23 mouse cellular contexts compared by ENCODE assay signal in the genomic region with DNA sequence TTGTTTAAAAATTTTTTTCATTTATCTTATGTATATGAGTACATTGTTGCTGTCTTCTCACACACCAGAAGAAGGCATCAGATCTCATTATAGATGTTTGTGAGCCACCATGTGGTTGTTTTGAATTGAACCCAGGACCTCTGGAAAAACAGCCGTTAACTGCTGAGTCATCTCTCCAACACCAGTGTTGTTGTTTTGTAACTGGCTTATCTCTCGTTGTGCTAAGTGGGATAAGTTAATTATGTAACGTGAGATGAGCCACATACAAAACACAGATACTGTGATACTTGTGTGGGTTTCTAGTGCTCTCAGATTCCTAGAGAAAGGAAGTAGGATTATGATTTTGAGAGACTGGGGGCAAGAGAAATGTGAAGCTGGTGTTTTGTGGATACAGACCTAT. TPM values are rescaled to one million over a fixed set of nuclear protein-coding genes. Genes with fewer than 3 reads are reported as not detected.
DNase-seq lines count a peak whose midpoint lies in the region; ATAC-seq and TF ChIP-seq lines count a peak whose summit lies in the region.
"Had no signal": no experiment of that assay in that cellular context is flagged by ENCODE, and none has a peak within 500 bp of the region (broad histone marks: within the 10 kb centered on the region; RNA-seq: fewer than 3 reads in every experiment).

No protein-coding gene starts in this region.

- no peaks in the 10 kb centered on the region for H3K27me3 ChIP-seq in liver, embryonic 12.5 days (replicated peaks)
- no peaks in the 10 kb centered on the region for H3K27me3 ChIP-seq in MEL (ENCODE audit: control insufficient read depth in 1 of 2, insufficient read depth in 2 of 2, low read length in 2 of 2)
- H3K27me3 ChIP-seq: forebrain, embryonic 13.5 days had no signal

- no peak; a peak in 1 of 6 replicates for TF ChIP-seq CTCF in MEL (IDR thresholded peaks at IDR 0.05 in 2 of 3, conservative IDR thresholded peaks at IDR 0.05 in 1 of 3; ENCODE audit: control insufficient read depth in 1 of 3, insufficient read depth in 1 of 3, low read depth in 2 of 3, low read length in 3 of 3, poor library complexity in 1 of 3, severe bottlenecking in 1 of 3)

- no peak for TF ChIP-seq POLR2A in MEL (IDR thresholded peaks at IDR 0.05; ENCODE audit: control insufficient read depth in 1 of 2, insufficient read depth in 1 of 2, low read depth in 1 of 2, low read length in 2 of 2, poor library complexity in 1 of 2)

- no peak for TF ChIP-seq RAD21 in MEL (IDR thresholded peaks at IDR 0.05; ENCODE audit: low read depth, low read length)

- WGBS in liver, embryonic 12.5 days (ENCODE audit: insufficient replicate concordance) = 15% methylated on average over 3 of the region's 3 CpGs

- H3K36me3 ChIP-seq in liver, embryonic 12.5 days = no peaks in the 10 kb centered on the region
- H3K36me3 ChIP-seq in MEL (ENCODE audit: control insufficient read depth in 1 of 2, insufficient read depth in 2 of 2, low read length in 2 of 2) = no peaks in the 10 kb centered on the region
- H3K36me3 ChIP-seq: forebrain, embryonic 10.5 days; G1E; heart, embryonic 10.5 days had no signal

- ATAC-seq in liver, embryonic 12.5 days = peak; percentile 44; the same call in 1 of the 2 replicates
- ATAC-seq in megakaryocyte-erythroid progenitor cell, adult 5-6 weeks (replicated peaks; ENCODE audit: low FRiP score, low TSS enrichment, poor library complexity, severe bottlenecking) = 0 out of 2 replicates have a peak, but pooled peaks have one; percentile 53
- ATAC-seq: CD4-positive, CD25-positive, alpha-beta regulatory T cell, adult 4 months; forebrain, embryonic 13.5 days; forebrain, embryonic 16.5 days; hindbrain, postnatal 0 days had no signal

- no peaks in the 10 kb centered on the region for H3K79me2 ChIP-seq in MEL (ENCODE audit: control insufficient read depth, insufficient read depth, low read length, poor library complexity)

- no peak overlapping the region for H3K27ac ChIP-seq in liver, embryonic 12.5 days
- no peak overlapping the region for H3K27ac ChIP-seq in MEL (ENCODE audit: control insufficient read depth, low read depth, low read length)
- H3K27ac ChIP-seq: forebrain, embryonic 10.5 days; forebrain, embryonic 13.5 days; heart, adult 2 months; heart, embryonic 10.5 days; hindbrain, embryonic 14.5 days; hindbrain, postnatal 0 days had no signal

- no peak overlapping the region for H3K4me2 ChIP-seq in liver, embryonic 12.5 days
- H3K4me2 ChIP-seq: forebrain, embryonic 13.5 days; hindbrain, embryonic 14.5 days had no signal

- H3K9me3 ChIP-seq in liver, embryonic 12.5 days (replicated peaks) = no peaks in the 10 kb centered on the region
- H3K9me3 ChIP-seq in MEL (replicated peaks; ENCODE audit: insufficient read depth, low read length) = no peaks in the 10 kb centered on the region
- H3K9me3 ChIP-seq: forebrain, embryonic 10.5 days; forebrain, embryonic 13.5 days; G1E; heart, embryonic 10.5 days had no signal

- no peak for TF ChIP-seq EP300 in MEL (IDR thresholded peaks at IDR 0.05; ENCODE audit: low read depth in 1 of 2, low read length in 2 of 2)

- H3K9ac ChIP-seq in liver, embryonic 12.5 days = no peak overlapping the region
- H3K9ac ChIP-seq in MEL (ENCODE audit: control insufficient read depth, low read depth, low read length, poor library complexity, severe bottlenecking) = no peak overlapping the region
- H3K9ac ChIP-seq: forebrain, embryonic 13.5 days; hindbrain, embryonic 14.5 days had no signal

- intact Hi-C loops in heart, postnatal 25 days (cut with DNase I) = no loop called here

- H3K4me1 ChIP-seq in liver, embryonic 12.5 days = peaks cover 18% of the 10 kb centered on the region
- H3K4me1 ChIP-seq in MEL (ENCODE audit: control insufficient read depth in 1 of 2, insufficient read depth in 2 of 2, low read length in 2 of 2) = no peaks in the 10 kb centered on the region; a peak in 1 of 4 replicates
- H3K4me1 ChIP-seq: heart, embryonic 10.5 days had no signal

- DNase-seq in liver = no peak
- DNase-seq in MEL (ENCODE audit: low read depth, low spot score) = peak; percentile 8
- DNase-seq in yolk sac, embryonic 10.5 days (ENCODE audit: low spot score) = no peak
- DNase-seq in heart, postnatal 25 days (ENCODE audit: low spot score) = no peak
- DNase-seq: adrenal gland, adult 2 months; adrenal gland, postnatal 14 days; cerebellum, adult 11-12 months; cerebellum, adult 8-10 months; cerebellum, postnatal 14 days; gastrocnemius, postnatal 10 days; gastrocnemius, postnatal 36 days; heart, adult 2 months; heart, postnatal 4 days had no signal

- no peak overlapping the region for H3K4me3 ChIP-seq in liver, embryonic 12.5 days
- no peak overlapping the region for H3K4me3 ChIP-seq in MEL (ENCODE audit: control insufficient read depth in 1 of 2, insufficient read depth in 1 of 2, low read depth in 2 of 2, low read length in 2 of 2)
- H3K4me3 ChIP-seq: forebrain, embryonic 10.5 days; forebrain, embryonic 13.5 days; heart, adult 2 months; heart, embryonic 10.5 days had no signal

TF ChIP-seq in MEL, 35 proteins besides CTCF, POLR2A, EP300 and RAD21:
- TF ChIP-seq USF2 (IDR thresholded peaks at IDR 0.05; ENCODE audit: borderline replicate concordance in 1 of 2, insufficient read depth in 1 of 2, low read depth in 1 of 2, low read length in 2 of 2) (no peak), GABPA (IDR thresholded peaks at IDR 0.05; ENCODE audit: low read depth, low read length) (no peak)

RNA-seq across cellular contexts. Expression of a gene that starts 11.3 kb away (rescaled TPM):
- 14.9 and 16.2 TPM in 2 replicates for polyA plus RNA-seq in liver, embryonic 12.5 days (2016; fragmentation: Nextera tagmentation; extraction: Ambion mirVana)
- total RNA-seq in MEL (2012; rRNA removed) = 13.9 and 14.8 TPM in 2 replicates
- polyA plus RNA-seq in MEL (2012; ENCODE audit: insufficient read depth in 1 of 2, insufficient read length in 2 of 2, low read depth in 1 of 2, low replicate concordance in 2 of 2, missing spikeins in 1 of 2) = 10 to 100 TPM in 1 of 2 experiments, not detected in 1; 10.8 TPM
- 25.6 and 37.7 TPM in 2 replicates for total RNA-seq in megakaryocyte-erythroid progenitor cell, adult 5-6 weeks (2014; fragmentation: Nextera tagmentation)
- 42.5 and 70.5 TPM in 2 replicates for total RNA-seq in megakaryocyte-erythroid progenitor cell, adult 5-6 weeks (2017)
- 10 to 100 TPM; 10.5 to 11.4 TPM for total RNA-seq in heart, postnatal 25 days (2021)
